Mouse (Mus musculus) heart, adult 2 months (tissue): Measurements from ENCODE around the gene Glis1.

Experiments used
- CTCF ChIP-seq: fragments of 200-600 bp; IDR thresholded peaks from 2 replicates; pipeline ENCODE4 v1.8.1; 2022; ENCODE audit warnings: antibody characterized with exemption, mild to moderate bottlenecking, moderate library complexity
- EP300 ChIP-seq: fragments of 200-500 bp; IDR thresholded peaks from 2 replicates; pipeline ENCODE4 v1.6.1; 2011; ENCODE audit warnings: low read depth, low read length, control low read depth; ENCODE audit not compliant: insufficient read depth
- POLR2A ChIP-seq: fragments of 200-500 bp; IDR thresholded peaks from 2 replicates; pipeline ENCODE4 v1.6.1; 2011; ENCODE audit warnings: mild to moderate bottlenecking, low read depth, low read length, control low read depth; ENCODE audit not compliant: insufficient read depth

- TF ChIP-seq CTCF (no peak), POLR2A (no peak), EP300 (no peak)
These were observed 58.6 kb downstream of the Glis1 start for GRCm38 (mm10) chr4:107492991-107493390.
